Mouse (Mus musculus) hindbrain, embryonic 12.5 days (tissue): Measurements from ENCODE around the gene Cebpzos. TPM values are rescaled to one million over a fixed set of nuclear protein-coding genes. Genes with fewer than 3 reads are reported as not detected.
A peak's percentile ranks its signal among the peaks of the same experiment; 100 is the strongest.

ENCODE experiments used
- ATAC-seq: fragments of 200-750 bp; cut with Nextera tagmentation; 2 replicates; pipeline ENCODE4 v1.8.0; 2017; ENCODE audit warnings: moderate TSS enrichment; ENCODE audit not compliant: low FRiP score
- H3K27ac ChIP-seq: fragments of 300-500 bp; sonication (generic); 2 replicates; pipeline ENCODE4 v1.5.1; 2016; ENCODE audit warnings: mild to moderate bottlenecking
- H3K27me3 ChIP-seq: fragments of 300-500 bp; sonication (generic); 2 replicates; pipeline ENCODE4 v1.6.1; 2016; ENCODE audit warnings: mild to moderate bottlenecking
- H3K36me3 ChIP-seq: fragments of 300-500 bp; sonication (generic); 2 replicates; pipeline ENCODE4 v1.6.1; 2016; ENCODE audit warnings: mild to moderate bottlenecking
- H3K4me1 ChIP-seq: fragments of 300-500 bp; sonication (generic); 2 replicates; pipeline ENCODE4 v1.6.1; 2016
- H3K4me2 ChIP-seq: fragments of 300-500 bp; sonication (generic); replicated peaks from 2 replicates; pipeline ENCODE4 v1.6.1; 2016; ENCODE audit warnings: mild to moderate bottlenecking
- H3K4me3 ChIP-seq: fragments of 300-500 bp; sonication (generic); 2 replicates; pipeline ENCODE4 v1.5.1; 2016; ENCODE audit warnings: mild to moderate bottlenecking
- H3K9ac ChIP-seq: fragments of 300-500 bp; sonication (generic); 2 replicates; pipeline ENCODE4 v1.6.1; 2016; ENCODE audit warnings: mild to moderate bottlenecking, moderate library complexity
- H3K9me3 ChIP-seq: fragments of 300-500 bp; sonication (generic); replicated peaks from 2 replicates; pipeline ENCODE4 v1.6.1; 2016; ENCODE audit warnings: mild to moderate bottlenecking
- WGBS: fragments of 180-500 bp; shearing (Covaris S2); methylation state at CpG from one replicate; pipeline ENCODE4 v1.1.7; 2016; 5-methylcytosine and 5-hydroxymethylcytosine counted together
- polyA plus RNA-seq: library from polyadenylated mRNA; unstranded; fragments of >200 nt; fragmentation: Nextera tagmentation; extraction: Ambion mirVana; gene quantifications from 2 replicates; pipeline ENCODE4 v1.2.1, GENCODE M21; 2016

The Cebpzos gene
- polyA plus RNA-seq, 1 experiment from 2014 or later: 111 TPM

- Histone ChIP-seq H3K4me1 (no peaks in the 10 kb centered on the region), H3K27me3 (no peaks in the 10 kb centered on the region), H3K9me3 (no peaks in the 10 kb centered on the region), H3K36me3 (no peaks in the 10 kb centered on the region), H3K4me2 (no peak within 1 kb of the TSS), H3K4me3 (no peak within 1 kb of the TSS), H3K9ac (no peak within 1 kb of the TSS), H3K27ac (no peak within 1 kb of the TSS)
- WGBS: 82% methylated on average over 5 of the region's 5 CpGs
- ATAC-seq: no peak
These were observed 9.4 kb upstream of the Cebpzos start, which contains the start of gene Sult6b1 for GRCm38 (mm10) chr17:78906892-78907291. Sult6b1 (minus strand) TSS chr17:78906992.

GRCm38 (mm10) chr17:78909374-78909773, 6.9 kb upstream of the Cebpzos start:
- no peaks in the 10 kb centered on the region for H3K27me3 ChIP-seq
- H3K4me1 ChIP-seq: no peaks in the 10 kb centered on the region
- no peak overlapping the region for H3K9ac ChIP-seq
- H3K27ac ChIP-seq: no peak overlapping the region
- H3K4me3 ChIP-seq: no peak overlapping the region
- H3K4me2 ChIP-seq: no peak overlapping the region
- H3K9me3 ChIP-seq: no peaks in the 10 kb centered on the region
- 81% methylated on average over 2 of the region's 2 CpGs for WGBS
- ATAC-seq: no peak
- no peaks in the 10 kb centered on the region for H3K36me3 ChIP-seq

- Histone ChIP-seq H3K27ac (no peak overlapping the region), H3K4me3 (peak overlapping the region; percentile 31), H3K4me2 (peak overlapping the region; percentile 48), H3K9me3 (no peaks in the 10 kb centered on the region), H3K36me3 (no peaks in the 10 kb centered on the region), H3K4me1 (peaks cover 14% of the 10 kb centered on the region), H3K27me3 (no peaks in the 10 kb centered on the region), H3K9ac (0 out of 2 replicates have a peak overlapping the region, but pooled peaks have one; percentile 35)
- ATAC-seq: peak; percentile 56
- WGBS: 32% methylated on average over 6 of the region's 6 CpGs
These were observed 3.4 kb upstream of the Cebpzos start for GRCm38 (mm10) chr17:78912861-78913281.

GRCm38 (mm10) chr17:78913921-78914320, 2.4 kb upstream of the Cebpzos start:
- WGBS: 75% methylated on average over 3 of the region's 3 CpGs
- Histone ChIP-seq H3K36me3 (peaks cover 5% of the 10 kb centered on the region), H3K9ac (no peak overlapping the region), H3K4me2 (no peak overlapping the region), H3K4me3 (no peak overlapping the region), H3K27ac (no peak overlapping the region), H3K27me3 (no peaks in the 10 kb centered on the region), H3K9me3 (no peaks in the 10 kb centered on the region), H3K4me1 (peaks cover 14% of the 10 kb centered on the region)
- no peak for ATAC-seq

- H3K9ac ChIP-seq: no peak overlapping the region
- H3K36me3 ChIP-seq: peaks cover 17% of the 10 kb centered on the region
- WGBS: 53% methylated on average over 6 of the region's 6 CpGs
- ATAC-seq: peak; percentile 12
- no peaks in the 10 kb centered on the region for H3K9me3 ChIP-seq
- peak overlapping the region; percentile 83; the same call in 1 of the 2 replicates for H3K27ac ChIP-seq
- peak overlapping the region; percentile 66 for H3K4me3 ChIP-seq
- H3K4me2 ChIP-seq: peak overlapping the region; percentile 68
- H3K27me3 ChIP-seq: no peaks in the 10 kb centered on the region
- peaks cover 14% of the 10 kb centered on the region for H3K4me1 ChIP-seq
These were observed 528 bp upstream of the Cebpzos start for GRCm38 (mm10) chr17:78915772-78916171.

DNA sequence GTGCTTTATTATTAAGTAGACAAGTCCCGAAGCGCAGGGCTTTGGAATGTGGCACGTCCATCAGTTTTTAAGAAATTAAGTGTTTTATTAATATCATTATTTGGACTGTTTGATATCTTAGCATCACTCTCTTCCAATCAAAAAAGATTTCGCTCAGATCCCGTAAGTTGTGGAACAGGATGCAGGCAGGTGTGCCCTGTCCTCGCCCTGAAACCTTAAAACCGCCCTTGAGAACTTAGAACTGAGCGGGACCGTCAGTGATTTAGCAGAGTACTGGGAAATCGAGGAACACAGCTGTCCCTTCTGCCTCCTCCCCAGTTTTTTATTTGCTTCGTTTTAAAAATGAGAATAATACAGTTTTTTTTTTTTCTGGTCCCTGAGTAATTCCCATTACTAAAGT, 599 bp downstream of the Cebpzos start:
- no peaks in the 10 kb centered on the region for H3K9me3 ChIP-seq
- H3K4me1 ChIP-seq: peaks cover 14% of the 10 kb centered on the region
- peak overlapping the region; percentile 68 for H3K4me2 ChIP-seq
- peaks cover 26% of the 10 kb centered on the region for H3K36me3 ChIP-seq
- H3K9ac ChIP-seq: peak overlapping the region; percentile 78
- H3K27me3 ChIP-seq: no peaks in the 10 kb centered on the region
- peak; percentile 21 for ATAC-seq
- peak overlapping the region; percentile 83 for H3K27ac ChIP-seq
- H3K4me3 ChIP-seq: peak overlapping the region; percentile 66
- 4% methylated on average over 11 of the region's 11 CpGs for WGBS

DNA sequence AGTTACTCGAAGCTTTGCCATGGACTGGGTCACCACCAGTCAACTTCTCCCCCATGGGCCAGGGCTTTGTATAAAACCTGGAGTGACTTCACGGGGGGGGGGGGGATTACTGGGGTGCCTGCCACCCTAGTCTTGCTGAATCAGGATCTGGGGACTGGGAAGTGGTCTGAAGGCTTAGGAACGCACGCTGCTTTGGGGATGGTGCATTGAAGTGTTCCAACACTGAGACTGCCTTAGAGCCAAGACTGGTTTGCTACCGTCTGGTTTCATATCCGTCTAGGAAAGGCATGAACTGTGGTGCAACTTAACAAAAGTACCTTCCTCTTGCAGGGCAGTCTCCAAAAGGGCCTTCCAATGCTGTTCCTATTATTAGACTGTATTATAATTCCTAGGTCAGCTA, 1.4 kb downstream of the Cebpzos start:
- H3K9me3 ChIP-seq: no peaks in the 10 kb centered on the region
- H3K9ac ChIP-seq: peak overlapping the region; percentile 78; the same call in 1 of the 2 replicates
- no peak overlapping the region; the same call in 1 of the 2 replicates for H3K4me3 ChIP-seq
- no peaks in the 10 kb centered on the region for H3K27me3 ChIP-seq
- H3K27ac ChIP-seq: no peak overlapping the region
- peaks cover 14% of the 10 kb centered on the region for H3K4me1 ChIP-seq
- no peak for ATAC-seq
- WGBS: 54% methylated on average over 6 of the region's 6 CpGs
- peaks cover 33% of the 10 kb centered on the region for H3K36me3 ChIP-seq
- peak overlapping the region; percentile 68 for H3K4me2 ChIP-seq

GRCm38 (mm10) chr17:78935857-78936256, 19.6 kb downstream of the Cebpzos start:
- ATAC-seq: no peak
- no peaks in the 10 kb centered on the region for H3K27me3 ChIP-seq
- H3K27ac ChIP-seq: no peak overlapping the region
- H3K4me3 ChIP-seq: peak overlapping the region; percentile 81
- peaks cover 18% of the 10 kb centered on the region for H3K4me1 ChIP-seq
- peak overlapping the region; percentile 75 for H3K4me2 ChIP-seq
- 86% methylated on average over 2 of the region's 2 CpGs for WGBS
- peak overlapping the region; percentile 75 for H3K9ac ChIP-seq
- no peaks in the 10 kb centered on the region for H3K9me3 ChIP-seq
- peaks cover 41% of the 10 kb centered on the region for H3K36me3 ChIP-seq

DNA sequence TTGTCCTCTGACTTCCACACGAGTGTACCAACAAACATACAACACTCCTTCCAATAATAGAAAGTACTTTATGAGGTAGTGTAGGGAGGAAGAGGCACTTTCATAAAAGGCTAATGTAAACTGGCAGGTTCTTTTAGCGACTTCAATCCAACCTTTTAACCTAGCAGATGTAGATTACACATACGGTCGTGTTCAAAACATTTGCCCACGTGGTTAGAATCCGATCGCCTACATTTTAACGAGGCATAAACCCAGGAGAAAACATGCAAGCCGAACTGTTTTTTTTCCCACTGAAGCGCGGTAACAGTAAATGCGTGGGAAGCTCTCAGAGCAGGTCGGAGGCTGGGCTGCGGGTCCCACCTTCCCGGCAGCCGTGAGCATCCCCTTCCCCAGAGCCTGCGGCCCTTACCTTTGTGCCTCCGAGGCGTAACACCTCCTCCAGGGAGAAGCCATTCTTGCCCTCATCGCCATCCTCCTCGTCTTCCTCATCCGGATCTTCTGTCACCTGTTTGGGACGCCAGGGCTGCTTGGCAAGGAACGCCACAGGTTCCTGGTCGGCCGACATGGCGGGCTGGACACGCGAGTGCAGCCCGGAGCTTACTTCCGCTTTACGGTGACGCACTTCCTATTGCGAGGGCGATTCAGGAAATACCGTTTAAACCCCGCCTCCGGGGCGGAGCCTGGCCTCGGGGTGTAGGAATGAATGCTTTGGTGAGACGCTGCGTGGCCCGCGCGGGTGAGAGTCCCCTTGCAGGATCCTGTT, 20.3 kb downstream of the Cebpzos start, which contains the start of the genes Cebpz and Ndufaf7:
Gene Cebpz, minus strand, starts transcription at position 601 of the 763 bp plus-strand sequence.
Gene Ndufaf7, plus strand, starts transcription at position 671 of the 763 bp plus-strand sequence.
- Histone ChIP-seq H3K9me3 (no peaks in the 10 kb centered on the region), H3K9ac (peak within 1 kb of the TSS; percentile 75), H3K36me3 (peaks cover 36% of the 10 kb centered on the region), H3K4me2 (peak within 1 kb of the TSS; percentile 75), H3K27me3 (no peaks in the 10 kb centered on the region), H3K4me1 (peaks cover 18% of the 10 kb centered on the region), H3K27ac (peak within 1 kb of the TSS; percentile 40; the same call in 1 of the 2 replicates), H3K4me3 (peak within 1 kb of the TSS; percentile 81)
- under 1% methylated on average over 45 of the region's 45 CpGs for WGBS
- peak; percentile 100 for ATAC-seq

DNA sequence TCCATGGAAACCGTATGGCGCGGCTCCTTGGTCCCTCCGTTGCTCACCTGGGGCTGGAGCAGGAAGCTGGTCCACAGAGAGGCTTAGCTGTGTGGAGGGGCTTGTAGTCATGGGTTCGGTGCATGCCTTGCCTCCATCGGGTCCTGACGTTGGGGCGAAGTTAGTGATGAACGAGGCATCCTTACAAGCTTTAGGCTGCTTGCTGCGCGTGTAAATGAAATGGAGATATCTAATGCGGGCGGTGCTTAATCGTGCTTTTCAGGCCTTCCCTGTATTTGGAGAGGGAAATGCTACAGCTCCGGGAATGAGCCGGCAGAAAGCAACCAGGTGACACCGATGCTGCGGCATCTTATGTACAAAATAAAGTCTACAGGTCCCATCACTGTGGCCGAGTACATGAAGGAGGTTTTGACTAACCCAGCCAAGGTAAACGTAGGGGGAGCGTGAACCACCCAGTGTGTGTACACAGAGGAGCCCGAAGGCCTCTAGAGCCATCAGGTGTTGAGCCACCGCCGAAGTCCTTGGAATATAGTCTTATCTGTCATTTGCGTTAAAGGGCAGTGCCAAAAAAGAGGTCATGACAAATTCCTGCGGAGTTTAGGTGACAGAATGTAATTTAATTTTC, 21.0 kb downstream of the Cebpzos start:
- Histone ChIP-seq H3K9ac (peak overlapping the region; percentile 71), H3K27me3 (no peaks in the 10 kb centered on the region), H3K9me3 (no peaks in the 10 kb centered on the region), H3K4me3 (peak overlapping the region; percentile 81), H3K4me1 (peaks cover 18% of the 10 kb centered on the region), H3K36me3 (peaks cover 36% of the 10 kb centered on the region), H3K4me2 (peak overlapping the region; percentile 75), H3K27ac (peak overlapping the region; percentile 40; the same call in 1 of the 2 replicates)
- 11% methylated on average over 26 of the region's 26 CpGs for WGBS
- peak; percentile 30; the same call in 1 of the 2 replicates for ATAC-seq

GRCm38 (mm10) chr17:78938927-78939326, 22.6 kb downstream of the Cebpzos start:
- Histone ChIP-seq H3K9ac (no peak overlapping the region), H3K4me3 (no peak overlapping the region), H3K4me2 (no peak overlapping the region), H3K36me3 (peaks cover 34% of the 10 kb centered on the region), H3K27me3 (no peaks in the 10 kb centered on the region), H3K27ac (no peak overlapping the region), H3K9me3 (no peaks in the 10 kb centered on the region), H3K4me1 (peaks cover 11% of the 10 kb centered on the region)
- ATAC-seq: no peak
- 94% methylated on average over 4 of the region's 4 CpGs for WGBS

DNA sequence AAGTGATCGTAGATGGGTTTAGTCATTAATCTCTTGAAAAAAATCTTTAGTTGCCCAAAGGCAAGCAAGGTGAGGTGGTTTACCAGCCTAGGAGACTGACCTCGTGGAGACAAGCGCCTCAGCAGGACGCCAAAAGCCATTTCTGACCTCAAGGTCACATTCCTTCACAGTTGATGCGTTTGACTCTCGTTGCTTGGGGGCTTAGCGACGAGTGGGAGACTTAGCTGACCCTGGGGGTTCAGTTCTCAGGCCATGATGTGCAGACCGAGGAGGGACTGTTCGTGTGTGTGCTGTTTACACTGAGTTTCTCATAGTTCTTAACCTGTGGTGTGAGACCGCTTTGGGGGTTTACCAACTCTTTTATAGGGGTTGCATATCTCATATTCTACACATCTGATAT, 26.3 kb downstream of the Cebpzos start:
- Histone ChIP-seq H3K36me3 (peaks cover 43% of the 10 kb centered on the region), H3K27ac (no peak overlapping the region), H3K4me2 (no peak overlapping the region), H3K27me3 (no peaks in the 10 kb centered on the region), H3K4me1 (peaks cover 2% of the 10 kb centered on the region), H3K9me3 (no peaks in the 10 kb centered on the region), H3K9ac (no peak overlapping the region), H3K4me3 (no peak overlapping the region)
- WGBS: 49% methylated on average over 11 of the region's 11 CpGs
- no peak for ATAC-seq
